Mouse (Mus musculus) ES-Bruce4 (cell line): Measurements from ENCODE around the gene Prtn3.

Source experiments
- CTCF ChIP-seq: IDR thresholded peaks from one replicate; pipeline ENCODE4 v1.8.1; 2011; ENCODE audit warnings: low read depth, low read length
- EP300 ChIP-seq: IDR thresholded peaks from 2 replicates; pipeline ENCODE4 v1.6.1; 2011; ENCODE audit warnings: low read depth, low read length; ENCODE audit not compliant: insufficient read depth

GRCm38 (mm10) chr10:79884446-79884845 lies 10.2 kb downstream of the Prtn3 start:
- no peak for TF ChIP-seq CTCF
- no peak for TF ChIP-seq EP300
